Mouse (Mus musculus) gastrocnemius, postnatal 25 days (tissue): ENCODE measurements around the gene Rasgef1b. TPM values are rescaled to one million over a fixed set of nuclear protein-coding genes. Genes with fewer than 3 reads are reported as not detected.

Source experiments
- DNase-seq: peaks from one replicate; pipeline ENCODE4 v3.0.0; 2022
- total RNA-seq, 2 experiments: library from RNA; stranded (reverse); gene quantifications; 1 replicate in 1 of 2; 2 replicates in 1 of 2; pipeline ENCODE4 v1.2.3; 2021

The Rasgef1b gene
- total RNA-seq, 2 experiments from 2014 or later: 0.36 to 0.38 TPM

- DNase-seq: no peak
These were observed 186.7 kb downstream of the Rasgef1b start for GRCm38 (mm10) chr5:99541999-99542765.

- DNase-seq: no peak
These were observed 187.5 kb downstream of the Rasgef1b start for GRCm38 (mm10) chr5:99541321-99541895.

GRCm38 (mm10) chr5:99533416-99533815, 195.4 kb downstream of the Rasgef1b start:
- no peak for DNase-seq

- DNase-seq: no peak
These were observed 202.1 kb downstream of the Rasgef1b start for GRCm38 (mm10) chr5:99526797-99527201.

GRCm38 (mm10) chr5:99525649-99526048, 203.2 kb downstream of the Rasgef1b start:
- no peak for DNase-seq

- DNase-seq: no peak
These were observed 206.1 kb downstream of the Rasgef1b start for GRCm38 (mm10) chr5:99522571-99523269.

- DNase-seq: no peak
These were observed 207.5 kb downstream of the Rasgef1b start for GRCm38 (mm10) chr5:99521411-99521810.

- no peak for DNase-seq
These were observed 209.3 kb downstream of the Rasgef1b start for GRCm38 (mm10) chr5:99519556-99519955.

- DNase-seq: no peak
These were observed 209.8 kb downstream of the Rasgef1b start for GRCm38 (mm10) chr5:99519023-99519422.

GRCm38 (mm10) chr5:99516207-99516606, 212.7 kb downstream of the Rasgef1b start:
- no peak for DNase-seq

GRCm38 (mm10) chr5:99515764-99516163, 213.1 kb downstream of the Rasgef1b start:
- DNase-seq: no peak

- DNase-seq: no peak
These were observed 215.5 kb downstream of the Rasgef1b start for GRCm38 (mm10) chr5:99513209-99513880.

- DNase-seq: no peak
These were observed 217.8 kb downstream of the Rasgef1b start for GRCm38 (mm10) chr5:99511081-99511480.

- DNase-seq: no peak
These were observed 222.8 kb downstream of the Rasgef1b start for GRCm38 (mm10) chr5:99506109-99506508.

GRCm38 (mm10) chr5:99504349-99504830, 224.5 kb downstream of the Rasgef1b start:
- DNase-seq: no peak

- no peak for DNase-seq
These were observed 226.2 kb downstream of the Rasgef1b start for GRCm38 (mm10) chr5:99502681-99503080.

GRCm38 (mm10) chr5:99499404-99500089, 229.3 kb downstream of the Rasgef1b start:
- DNase-seq: no peak

GRCm38 (mm10) chr5:99497856-99498255, 231.0 kb downstream of the Rasgef1b start:
- no peak for DNase-seq

- no peak for DNase-seq
These were observed 231.7 kb downstream of the Rasgef1b start for GRCm38 (mm10) chr5:99496931-99497782.

- DNase-seq: no peak
These were observed 232.8 kb downstream of the Rasgef1b start for GRCm38 (mm10) chr5:99496157-99496453.
